Mouse (Mus musculus): ENCODE results near the gene Myh1. TPM values are rescaled to one million over a fixed set of nuclear protein-coding genes. Genes with fewer than 3 reads are reported as not detected.

Myh1 gene
- polyA plus RNA-seq, 1 experiment from 2014 or later: 0.14 TPM

DNA sequence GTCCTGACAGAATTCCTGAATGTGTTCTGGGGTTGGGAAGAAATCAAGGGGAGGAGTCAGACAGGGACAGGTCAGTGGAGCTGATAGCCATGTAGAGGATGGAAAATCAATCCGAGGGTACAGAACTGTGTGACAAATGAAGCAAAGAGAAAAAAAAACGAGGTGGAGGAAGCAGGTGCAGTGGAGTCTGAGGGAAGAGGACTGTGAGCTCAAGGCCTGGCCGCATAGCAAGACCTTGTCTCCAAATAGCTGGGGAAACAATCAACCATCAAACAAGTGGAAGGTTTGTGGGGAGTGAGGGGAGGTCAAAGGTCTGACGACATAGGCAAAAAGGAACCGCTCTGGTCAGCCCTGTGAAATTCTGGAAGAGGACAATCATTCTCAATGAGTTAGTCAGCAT, 35.0 kb upstream of the Myh1 start:
- no peaks in the 10 kb centered on the region for H3K9me3 ChIP-seq (ENCODE audit: control insufficient read depth, low read length)
- DNase-seq (no peak), ATAC-seq (ENCODE audit: low FRiP score, low TSS enrichment) (no peak)
- H3K4me2 ChIP-seq (ENCODE audit: low read length): no peak overlapping the region
- no peak overlapping the region for H3K4me3 ChIP-seq (replicated peaks; ENCODE audit: low read depth, low read length)
- no peaks in the 10 kb centered on the region for H3K36me3 ChIP-seq (ENCODE audit: control insufficient read depth, insufficient read depth, low read length)
- no peak overlapping the region for H3K27ac ChIP-seq (replicated peaks; ENCODE audit: low read depth, low read length)
- H3K9ac ChIP-seq (replicated peaks; ENCODE audit: low read length): no peak overlapping the region
- H3K4me1 ChIP-seq (ENCODE audit: control insufficient read depth, insufficient read depth, low read length): no peaks in the 10 kb centered on the region
- H3K27me3 ChIP-seq (ENCODE audit: control insufficient read depth, insufficient read depth, low read length): no peaks in the 10 kb centered on the region
- 62% methylated on average over 5 of the region's 5 CpGs for WGBS

DNA sequence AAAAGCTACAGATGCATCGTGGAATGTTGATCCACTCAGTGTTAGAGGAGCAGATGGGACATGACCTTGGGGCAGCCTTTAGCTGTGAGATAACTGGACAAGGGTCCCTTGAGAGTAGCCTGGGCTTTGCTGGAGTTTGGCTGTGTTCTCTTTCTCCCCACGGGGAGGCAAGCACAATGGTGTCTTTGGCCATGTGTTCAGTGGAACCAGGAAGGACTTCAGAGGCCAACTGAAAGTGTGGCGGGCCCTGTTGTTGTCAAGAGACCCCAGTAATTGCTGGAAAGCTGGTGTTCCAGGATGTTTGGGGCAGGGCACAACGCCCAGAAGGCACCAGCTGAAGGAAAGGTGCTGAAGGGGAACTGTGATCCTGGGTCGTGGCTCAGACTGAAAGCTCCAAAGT, 30.6 kb upstream of the Myh1 start:
- H3K4me2 ChIP-seq (ENCODE audit: low read length): no peak overlapping the region
- H3K4me3 ChIP-seq (replicated peaks; ENCODE audit: low read depth, low read length): no peak overlapping the region
- 56% methylated on average over 5 of the region's 5 CpGs for WGBS
- H3K9me3 ChIP-seq (ENCODE audit: control insufficient read depth, low read length): no peaks in the 10 kb centered on the region
- ATAC-seq (ENCODE audit: low FRiP score, low TSS enrichment) (no peak), DNase-seq (no peak)
- H3K4me1 ChIP-seq (ENCODE audit: control insufficient read depth, insufficient read depth, low read length): no peaks in the 10 kb centered on the region
- H3K27ac ChIP-seq (replicated peaks; ENCODE audit: low read depth, low read length): no peak overlapping the region
- H3K27me3 ChIP-seq (ENCODE audit: control insufficient read depth, insufficient read depth, low read length): no peaks in the 10 kb centered on the region
- no peaks in the 10 kb centered on the region for H3K36me3 ChIP-seq (ENCODE audit: control insufficient read depth, insufficient read depth, low read length)
- H3K9ac ChIP-seq (replicated peaks; ENCODE audit: low read length): no peak overlapping the region

DNA sequence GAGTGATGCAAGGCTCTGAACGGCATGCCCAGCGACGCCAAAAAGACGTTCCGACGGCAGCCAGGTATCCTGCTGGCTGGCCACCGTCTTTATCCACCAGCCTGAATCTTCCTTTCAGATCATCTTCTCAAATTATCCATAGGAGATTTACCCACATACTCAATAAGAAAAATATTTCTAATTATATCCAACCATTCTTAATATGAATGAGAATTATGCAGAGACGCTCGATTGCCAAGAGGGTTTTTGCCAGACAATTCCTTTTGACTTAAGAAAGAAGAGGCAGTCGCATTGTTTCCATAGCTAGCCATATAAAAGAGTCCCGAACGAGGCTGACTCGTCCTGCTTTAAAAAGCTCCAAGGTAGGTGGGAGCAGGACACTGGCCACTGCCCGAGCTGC, 29.1 kb upstream of the Myh1 start, which contains the start of gene Myh2:
Gene Myh2, plus strand, starts transcription at position 301 of the 400 bp plus-strand sequence.
- no peaks in the 10 kb centered on the region for H3K27me3 ChIP-seq (ENCODE audit: control insufficient read depth, insufficient read depth, low read length)
- H3K9me3 ChIP-seq (ENCODE audit: control insufficient read depth, low read length): no peaks in the 10 kb centered on the region
- H3K27ac ChIP-seq (replicated peaks; ENCODE audit: low read depth, low read length): no peak within 1 kb of the TSS
- no peaks in the 10 kb centered on the region for H3K4me1 ChIP-seq (ENCODE audit: control insufficient read depth, insufficient read depth, low read length)
- 55% methylated on average over 14 of the region's 14 CpGs for WGBS
- no peak within 1 kb of the TSS for H3K4me2 ChIP-seq (ENCODE audit: low read length)
- ATAC-seq (ENCODE audit: low FRiP score, low TSS enrichment) (no peak), DNase-seq (no peak)
- no peak within 1 kb of the TSS for H3K4me3 ChIP-seq (replicated peaks; ENCODE audit: low read depth, low read length)
- no peaks in the 10 kb centered on the region for H3K36me3 ChIP-seq (ENCODE audit: control insufficient read depth, insufficient read depth, low read length)
- H3K9ac ChIP-seq (replicated peaks; ENCODE audit: low read length): no peak within 1 kb of the TSS

DNA sequence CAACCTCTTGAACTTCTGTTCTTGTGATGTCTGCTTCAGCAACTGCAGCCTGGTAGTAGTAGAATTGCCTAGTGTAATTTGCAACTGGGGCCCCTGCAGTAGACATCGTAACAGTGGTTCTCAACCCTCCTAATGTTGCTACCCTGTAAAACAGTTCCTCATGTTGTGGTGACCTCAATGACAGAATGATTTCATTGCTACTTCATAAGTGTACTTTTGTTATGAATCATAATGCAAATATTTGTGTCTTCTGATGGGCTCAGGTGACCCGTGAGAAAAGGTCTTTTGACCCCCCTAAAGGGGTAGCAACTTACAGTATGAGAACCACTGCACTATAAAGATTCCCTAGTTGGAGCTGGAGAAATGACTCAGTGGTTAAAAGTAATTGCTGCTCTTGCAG, 27.4 kb upstream of the Myh1 start:
- no peaks in the 10 kb centered on the region for H3K36me3 ChIP-seq (ENCODE audit: control insufficient read depth, insufficient read depth, low read length)
- ATAC-seq (ENCODE audit: low FRiP score, low TSS enrichment): no peak
- no peaks in the 10 kb centered on the region for H3K27me3 ChIP-seq (ENCODE audit: control insufficient read depth, insufficient read depth, low read length)
- DNase-seq: no peak
- no peaks in the 10 kb centered on the region for H3K4me1 ChIP-seq (ENCODE audit: control insufficient read depth, insufficient read depth, low read length)
- 95% methylated on average over 2 of the region's 2 CpGs for WGBS
- H3K9me3 ChIP-seq (ENCODE audit: control insufficient read depth, low read length): no peaks in the 10 kb centered on the region
- no peak overlapping the region for H3K4me3 ChIP-seq (replicated peaks; ENCODE audit: low read depth, low read length)
- H3K27ac ChIP-seq (replicated peaks; ENCODE audit: low read depth, low read length): no peak overlapping the region
- H3K4me2 ChIP-seq (ENCODE audit: low read length): no peak overlapping the region
- H3K9ac ChIP-seq (replicated peaks; ENCODE audit: low read length): no peak overlapping the region

DNA sequence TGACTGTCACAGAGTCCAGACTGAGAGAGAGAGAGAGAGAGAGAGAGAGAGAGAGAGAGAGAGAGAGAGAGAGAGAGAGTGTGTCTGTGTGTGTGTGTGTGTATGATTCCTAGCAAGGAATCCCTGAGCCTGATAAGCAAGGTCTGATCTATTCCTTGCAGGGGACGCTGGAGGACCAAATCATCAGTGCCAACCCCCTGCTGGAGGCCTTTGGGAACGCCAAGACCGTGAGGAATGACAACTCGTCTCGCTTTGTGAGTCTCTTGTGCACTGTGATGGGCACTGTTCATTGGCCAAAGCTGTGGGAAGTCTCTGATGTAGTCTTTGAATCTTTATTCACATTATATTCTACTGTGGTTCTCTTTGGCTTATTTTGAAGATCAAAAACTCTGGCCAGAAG, 23.5 kb upstream of the Myh1 start:
- Histone ChIP-seq H3K4me1 (ENCODE audit: control insufficient read depth, insufficient read depth, low read length) (no peaks in the 10 kb centered on the region), H3K9me3 (ENCODE audit: control insufficient read depth, low read length) (no peaks in the 10 kb centered on the region), H3K27me3 (ENCODE audit: control insufficient read depth, insufficient read depth, low read length) (no peaks in the 10 kb centered on the region), H3K4me3 (replicated peaks; ENCODE audit: low read depth, low read length) (no peak overlapping the region), H3K4me2 (ENCODE audit: low read length) (no peak overlapping the region), H3K9ac (replicated peaks; ENCODE audit: low read length) (no peak overlapping the region), H3K27ac (replicated peaks; ENCODE audit: low read depth, low read length) (no peak overlapping the region), H3K36me3 (ENCODE audit: control insufficient read depth, insufficient read depth, low read length) (no peaks in the 10 kb centered on the region)
- WGBS: 46% methylated on average over 5 of the region's 5 CpGs
- DNase-seq (no peak), ATAC-seq (ENCODE audit: low FRiP score, low TSS enrichment) (no peak)

DNA sequence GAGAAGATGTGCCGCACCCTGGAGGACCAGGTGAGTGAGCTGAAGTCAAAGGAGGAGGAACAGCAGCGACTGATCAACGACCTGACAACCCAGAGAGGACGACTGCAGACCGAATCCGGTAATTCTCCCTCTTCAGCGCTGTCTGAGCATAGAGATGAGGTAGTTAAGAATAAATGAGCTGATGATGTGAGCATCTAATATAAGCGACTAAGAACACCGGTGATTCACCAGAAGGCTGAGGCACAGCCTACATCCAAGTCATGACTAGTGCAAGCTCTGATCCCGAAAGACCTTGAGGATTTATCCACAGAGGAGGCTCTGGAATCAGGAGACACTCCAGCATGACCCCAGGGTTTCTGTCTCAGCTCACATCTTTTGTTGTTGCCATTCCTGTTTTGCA, 9.5 kb upstream of the Myh1 start:
- H3K27me3 ChIP-seq (ENCODE audit: control insufficient read depth, insufficient read depth, low read length): no peaks in the 10 kb centered on the region
- no peaks in the 10 kb centered on the region for H3K36me3 ChIP-seq (ENCODE audit: control insufficient read depth, insufficient read depth, low read length)
- no peaks in the 10 kb centered on the region for H3K4me1 ChIP-seq (ENCODE audit: control insufficient read depth, insufficient read depth, low read length)
- H3K27ac ChIP-seq (replicated peaks; ENCODE audit: low read depth, low read length): no peak overlapping the region
- H3K9ac ChIP-seq (replicated peaks; ENCODE audit: low read length): no peak overlapping the region
- H3K9me3 ChIP-seq (ENCODE audit: control insufficient read depth, low read length): no peaks in the 10 kb centered on the region
- DNase-seq (no peak), ATAC-seq (ENCODE audit: low FRiP score, low TSS enrichment) (no peak)
- 88% methylated on average over 10 of the region's 10 CpGs for WGBS
- H3K4me3 ChIP-seq (replicated peaks; ENCODE audit: low read depth, low read length): no peak overlapping the region
- no peak overlapping the region for H3K4me2 ChIP-seq (ENCODE audit: low read length)

DNA sequence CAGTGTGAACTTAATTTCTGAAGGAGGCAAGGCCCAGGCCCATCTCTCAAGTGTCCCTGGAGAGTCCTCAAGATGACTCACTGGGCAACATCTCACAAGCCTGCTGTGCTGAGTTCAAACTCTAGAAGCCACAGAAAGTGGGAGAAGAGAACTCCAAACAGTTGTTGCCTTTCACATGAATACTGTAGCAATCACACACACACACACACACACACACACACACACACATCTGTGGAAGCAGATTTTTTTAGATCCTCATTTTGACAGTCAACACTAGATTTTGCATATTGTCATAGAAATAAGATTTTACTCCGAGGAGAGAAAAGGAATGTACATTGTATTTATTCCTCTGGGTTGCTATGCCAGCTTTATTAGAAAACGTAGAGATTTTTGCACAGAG, 9.0 kb upstream of the Myh1 start:
- H3K36me3 ChIP-seq (ENCODE audit: control insufficient read depth, insufficient read depth, low read length): no peaks in the 10 kb centered on the region
- no peak overlapping the region for H3K27ac ChIP-seq (replicated peaks; ENCODE audit: low read depth, low read length)
- ATAC-seq (ENCODE audit: low FRiP score, low TSS enrichment) (no peak), DNase-seq (no peak)
- no peak overlapping the region for H3K4me2 ChIP-seq (ENCODE audit: low read length)
- H3K27me3 ChIP-seq (ENCODE audit: control insufficient read depth, insufficient read depth, low read length): no peaks in the 10 kb centered on the region
- no peak overlapping the region for H3K4me3 ChIP-seq (replicated peaks; ENCODE audit: low read depth, low read length)
- H3K9ac ChIP-seq (replicated peaks; ENCODE audit: low read length): no peak overlapping the region
- WGBS: 92% methylated on average over 2 of the region's 2 CpGs
- no peaks in the 10 kb centered on the region for H3K4me1 ChIP-seq (ENCODE audit: control insufficient read depth, insufficient read depth, low read length)
- H3K9me3 ChIP-seq (ENCODE audit: control insufficient read depth, low read length): no peaks in the 10 kb centered on the region

DNA sequence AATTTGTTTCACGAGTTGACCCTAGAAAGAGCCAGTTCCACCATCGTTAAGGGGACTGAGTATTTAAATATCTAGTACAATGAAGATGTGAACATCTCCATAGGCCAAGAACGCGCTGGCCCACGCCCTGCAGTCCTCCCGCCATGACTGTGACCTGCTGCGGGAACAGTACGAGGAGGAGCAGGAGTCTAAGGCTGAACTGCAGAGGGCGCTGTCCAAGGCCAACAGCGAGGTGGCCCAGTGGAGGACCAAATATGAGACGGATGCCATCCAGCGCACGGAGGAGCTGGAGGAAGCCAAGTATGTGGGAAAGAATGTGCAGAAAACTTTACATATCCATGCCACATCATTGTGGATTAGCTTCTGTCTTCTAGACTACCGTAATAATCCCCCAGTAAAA, 8.4 kb upstream of the Myh1 start:
- Histone ChIP-seq H3K4me3 (replicated peaks; ENCODE audit: low read depth, low read length) (no peak overlapping the region), H3K9me3 (ENCODE audit: control insufficient read depth, low read length) (no peaks in the 10 kb centered on the region), H3K27me3 (ENCODE audit: control insufficient read depth, insufficient read depth, low read length) (no peaks in the 10 kb centered on the region), H3K4me1 (ENCODE audit: control insufficient read depth, insufficient read depth, low read length) (no peaks in the 10 kb centered on the region), H3K4me2 (ENCODE audit: low read length) (no peak overlapping the region), H3K9ac (replicated peaks; ENCODE audit: low read length) (no peak overlapping the region), H3K27ac (replicated peaks; ENCODE audit: low read depth, low read length) (no peak overlapping the region), H3K36me3 (ENCODE audit: control insufficient read depth, insufficient read depth, low read length) (no peaks in the 10 kb centered on the region)
- ATAC-seq (ENCODE audit: low FRiP score, low TSS enrichment) (no peak), DNase-seq (no peak)
- 91% methylated on average over 14 of the region's 14 CpGs for WGBS

DNA sequence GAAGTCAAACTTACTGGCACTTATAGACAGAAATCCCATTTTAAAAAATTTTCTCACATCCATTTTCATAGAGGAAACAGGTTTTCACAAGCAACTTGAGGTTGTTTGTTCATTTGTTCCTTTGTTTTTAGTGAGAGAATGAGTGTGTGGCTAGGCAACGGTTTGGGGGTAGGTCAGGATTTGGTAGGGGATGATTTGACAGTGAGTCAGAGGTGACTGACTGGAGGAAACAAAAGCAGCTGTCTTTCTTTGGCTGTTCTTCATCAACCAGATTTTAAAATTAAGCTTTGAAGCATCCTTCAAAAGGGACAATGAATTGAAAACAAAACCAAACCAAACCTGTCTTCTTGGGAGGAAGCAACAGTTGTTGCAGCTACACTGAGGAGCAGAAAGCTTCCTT, 531 bp upstream of the Myh1 start:
- 29% methylated on average over 1 of the region's 1 CpGs for WGBS
- H3K36me3 ChIP-seq (ENCODE audit: control insufficient read depth, insufficient read depth, low read length): no peaks in the 10 kb centered on the region
- no peak overlapping the region for H3K9ac ChIP-seq (replicated peaks; ENCODE audit: low read length)
- no peak overlapping the region for H3K4me2 ChIP-seq (ENCODE audit: low read length)
- no peaks in the 10 kb centered on the region for H3K4me1 ChIP-seq (ENCODE audit: control insufficient read depth, insufficient read depth, low read length)
- no peaks in the 10 kb centered on the region for H3K9me3 ChIP-seq (ENCODE audit: control insufficient read depth, low read length)
- H3K4me3 ChIP-seq (replicated peaks; ENCODE audit: low read depth, low read length): no peak overlapping the region
- no peaks in the 10 kb centered on the region for H3K27me3 ChIP-seq (ENCODE audit: control insufficient read depth, insufficient read depth, low read length)
- H3K27ac ChIP-seq (replicated peaks; ENCODE audit: low read depth, low read length): no peak overlapping the region
- no peak for DNase-seq
- ATAC-seq (ENCODE audit: low FRiP score, low TSS enrichment): no peak
